Mouse (Mus musculus) neural tube, embryonic 15.5 days (tissue): ENCODE measurements around the gene Phyhipl. TPM values are rescaled to one million over a fixed set of nuclear protein-coding genes. Genes with fewer than 3 reads are reported as not detected.

Experiments used
- ATAC-seq: fragments of 200-750 bp; cut with Nextera tagmentation; 2 replicates; pipeline ENCODE4 v1.8.0; 2017; ENCODE audit warnings: mild to moderate bottlenecking, moderate TSS enrichment, moderate library complexity; ENCODE audit not compliant: low FRiP score
- H3K27ac ChIP-seq: fragments of 300-500 bp; sonication (generic); replicated peaks from 2 replicates; pipeline ENCODE4 v1.5.1; 2015; ENCODE audit warnings: mild to moderate bottlenecking, inconsistent platforms
- H3K27me3 ChIP-seq: fragments of 300-500 bp; sonication (generic); replicated peaks from 2 replicates; pipeline ENCODE4 v1.6.1; 2015; ENCODE audit warnings: inconsistent platforms
- H3K36me3 ChIP-seq: fragments of 300-500 bp; sonication (generic); 2 replicates; pipeline ENCODE4 v1.6.1; 2015; ENCODE audit warnings: inconsistent platforms
- H3K4me1 ChIP-seq: fragments of 300-500 bp; sonication (generic); 2 replicates; pipeline ENCODE4 v1.6.1; 2015; ENCODE audit warnings: inconsistent platforms
- H3K4me2 ChIP-seq: fragments of 300-500 bp; sonication (generic); 2 replicates; pipeline ENCODE4 v1.6.1; 2015; ENCODE audit warnings: inconsistent platforms, mild to moderate bottlenecking, moderate library complexity
- H3K4me3 ChIP-seq: fragments of 300-500 bp; sonication (generic); replicated peaks from 2 replicates; pipeline ENCODE4 v1.5.1; 2015; ENCODE audit warnings: mild to moderate bottlenecking, inconsistent platforms
- H3K9ac ChIP-seq: fragments of 300-500 bp; sonication (generic); replicated peaks from 2 replicates; pipeline ENCODE4 v1.6.1; 2015; ENCODE audit warnings: mild to moderate bottlenecking, inconsistent platforms
- H3K9me3 ChIP-seq: fragments of 300-500 bp; sonication (generic); replicated peaks from 2 replicates; pipeline ENCODE4 v1.6.1; 2016; ENCODE audit warnings: inconsistent platforms
- WGBS: fragments of 180-500 bp; shearing (Covaris S2); methylation state at CpG from one replicate; pipeline ENCODE4 v1.1.7; 2015; ENCODE audit warnings: mixed read lengths; 5-methylcytosine and 5-hydroxymethylcytosine counted together
- polyA plus RNA-seq: library from polyadenylated mRNA; unstranded; fragments of >200 nt; fragmentation: Nextera tagmentation; extraction: Ambion mirVana; gene quantifications from 2 replicates; pipeline ENCODE4 v1.2.1, GENCODE M21; 2015

Phyhipl gene
- polyA plus RNA-seq, 1 experiment from 2014 or later: 335 TPM

DNA sequence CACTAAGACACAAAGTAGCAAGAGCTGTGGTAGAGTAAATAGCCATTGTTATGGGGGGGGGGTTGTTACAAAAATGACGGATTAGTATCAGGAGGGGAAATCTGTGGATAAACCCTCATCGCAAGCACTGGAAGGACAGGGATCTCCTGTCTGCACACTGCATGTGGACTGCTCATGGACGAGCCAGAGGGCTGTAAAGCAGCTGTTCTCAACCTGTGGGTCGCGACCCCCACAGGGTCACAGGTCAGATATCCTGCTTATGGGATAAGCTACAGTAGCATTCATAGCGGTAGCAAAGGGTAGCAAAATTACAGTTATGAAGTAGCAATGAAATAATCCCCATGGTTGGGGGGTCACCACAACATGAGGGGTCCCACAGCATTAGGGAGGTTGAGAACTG is 39.4 kb downstream of the Phyhipl start:
- ATAC-seq: no peak
- H3K4me1 ChIP-seq: peaks cover 2% of the 10 kb centered on the region; the same call in 1 of the 2 replicates
- no peak overlapping the region for H3K4me3 ChIP-seq
- WGBS: 89% methylated on average over 6 of the region's 6 CpGs
- H3K27ac ChIP-seq: no peak overlapping the region
- H3K4me2 ChIP-seq: no peak overlapping the region
- H3K9ac ChIP-seq: no peak overlapping the region
- H3K36me3 ChIP-seq: no peaks in the 10 kb centered on the region
- H3K9me3 ChIP-seq: no peaks in the 10 kb centered on the region
- H3K27me3 ChIP-seq: no peaks in the 10 kb centered on the region

DNA sequence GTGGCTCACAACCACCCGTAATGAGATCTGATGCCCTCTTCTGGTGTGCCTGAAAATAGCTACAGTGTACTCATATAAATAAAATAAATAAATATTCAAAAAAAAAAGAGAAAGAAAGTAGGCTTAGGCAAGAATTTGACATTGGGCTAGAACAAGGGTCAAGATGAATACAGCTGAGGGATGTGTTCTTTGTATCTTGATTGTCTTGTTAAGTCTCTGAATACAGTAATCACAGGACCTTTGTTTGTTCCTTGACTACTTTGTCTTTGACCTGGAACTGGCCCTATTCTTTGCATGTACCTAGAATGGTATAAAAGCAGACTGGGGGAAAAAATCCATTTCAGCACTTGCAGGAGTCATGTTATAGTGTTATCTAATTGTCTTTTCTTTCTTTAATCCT is 44.1 kb downstream of the Phyhipl start:
- no peaks in the 10 kb centered on the region for H3K4me1 ChIP-seq
- 97% methylated on average over 1 of the region's 1 CpGs for WGBS
- no peaks in the 10 kb centered on the region for H3K27me3 ChIP-seq
- no peak overlapping the region for H3K27ac ChIP-seq
- H3K9me3 ChIP-seq: no peaks in the 10 kb centered on the region
- H3K9ac ChIP-seq: no peak overlapping the region
- no peaks in the 10 kb centered on the region for H3K36me3 ChIP-seq
- H3K4me2 ChIP-seq: no peak overlapping the region
- no peak for ATAC-seq
- no peak overlapping the region for H3K4me3 ChIP-seq

DNA sequence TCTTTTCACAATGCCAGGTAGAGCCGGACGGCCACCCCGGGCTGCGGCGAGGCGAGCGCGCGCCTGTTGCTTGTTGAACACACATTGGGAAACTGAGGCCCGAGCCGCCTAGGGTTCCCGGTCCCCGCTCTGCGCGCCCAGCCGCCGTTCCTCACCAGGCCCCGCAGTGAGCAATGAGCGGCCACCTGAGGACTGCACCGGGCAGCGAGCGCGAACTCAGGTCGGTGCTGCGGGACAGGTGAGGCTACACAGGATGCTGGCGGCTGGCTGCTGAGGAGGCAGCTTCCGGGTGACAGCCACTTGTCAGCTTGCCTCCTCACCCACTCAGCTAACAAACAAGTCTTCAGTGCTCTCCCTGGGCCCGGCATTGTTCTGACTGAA is 55.9 kb downstream of the Phyhipl start:
- Histone ChIP-seq H3K36me3 (no peaks in the 10 kb centered on the region), H3K27ac (peak overlapping the region; percentile 99), H3K9me3 (no peaks in the 10 kb centered on the region), H3K4me2 (peak overlapping the region; percentile 80), H3K9ac (peak overlapping the region; percentile 85), H3K27me3 (no peaks in the 10 kb centered on the region), H3K4me1 (peaks cover 26% of the 10 kb centered on the region), H3K4me3 (peak overlapping the region; percentile 87)
- ATAC-seq: peak; percentile 42; the same call in 1 of the 2 replicates
- 1% methylated on average over 28 of the region's 28 CpGs for WGBS

DNA sequence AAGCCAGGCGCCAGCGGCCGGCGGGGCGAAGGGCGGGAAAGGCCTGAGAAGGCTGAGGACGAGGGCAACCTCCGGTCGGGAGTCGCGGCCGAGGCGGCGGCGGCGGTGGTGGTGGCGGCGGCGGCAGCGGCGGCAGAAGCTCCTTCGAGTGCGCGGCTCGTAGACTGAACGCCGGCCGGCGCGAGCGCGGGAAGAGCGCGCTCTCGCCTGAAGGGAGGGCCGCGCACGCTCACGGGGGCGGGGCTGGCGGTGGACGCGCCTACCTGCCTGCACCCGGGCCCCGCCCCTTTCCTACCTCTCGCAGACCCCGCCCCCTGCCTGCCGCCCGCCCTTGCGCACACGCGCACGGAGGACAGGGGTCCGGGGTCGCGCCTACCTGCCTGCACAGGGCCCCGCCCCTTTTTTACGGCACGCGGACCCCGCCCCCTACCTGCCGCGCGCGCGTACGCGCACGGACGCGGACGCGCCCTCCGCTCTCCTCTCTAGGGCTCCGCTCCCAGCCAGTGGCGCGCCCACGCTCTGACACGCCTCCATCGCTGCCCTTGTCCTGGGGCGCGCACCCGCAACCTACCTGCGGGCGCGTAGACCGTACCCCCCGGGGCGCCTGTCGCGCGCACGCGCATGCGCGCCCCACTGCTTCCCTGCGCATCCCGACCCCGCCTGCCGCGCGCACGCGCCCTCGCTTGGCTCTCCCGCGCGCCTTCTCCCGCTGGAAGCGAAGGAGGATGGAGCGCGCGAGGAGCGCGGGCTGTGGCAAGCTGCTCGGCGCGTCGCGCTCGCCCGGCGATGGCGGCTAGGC is 56.4 kb downstream of the Phyhipl start:
- peak overlapping the region; percentile 87 for H3K4me3 ChIP-seq
- no peaks in the 10 kb centered on the region for H3K36me3 ChIP-seq
- H3K9ac ChIP-seq: peak overlapping the region; percentile 96
- H3K27me3 ChIP-seq: no peaks in the 10 kb centered on the region
- peak overlapping the region; percentile 80 for H3K4me2 ChIP-seq
- H3K9me3 ChIP-seq: no peaks in the 10 kb centered on the region
- ATAC-seq: peak; percentile 93
- under 1% methylated on average over 93 of the region's 124 CpGs for WGBS
- H3K27ac ChIP-seq: peak overlapping the region; percentile 99
- H3K4me1 ChIP-seq: peaks cover 26% of the 10 kb centered on the region

DNA sequence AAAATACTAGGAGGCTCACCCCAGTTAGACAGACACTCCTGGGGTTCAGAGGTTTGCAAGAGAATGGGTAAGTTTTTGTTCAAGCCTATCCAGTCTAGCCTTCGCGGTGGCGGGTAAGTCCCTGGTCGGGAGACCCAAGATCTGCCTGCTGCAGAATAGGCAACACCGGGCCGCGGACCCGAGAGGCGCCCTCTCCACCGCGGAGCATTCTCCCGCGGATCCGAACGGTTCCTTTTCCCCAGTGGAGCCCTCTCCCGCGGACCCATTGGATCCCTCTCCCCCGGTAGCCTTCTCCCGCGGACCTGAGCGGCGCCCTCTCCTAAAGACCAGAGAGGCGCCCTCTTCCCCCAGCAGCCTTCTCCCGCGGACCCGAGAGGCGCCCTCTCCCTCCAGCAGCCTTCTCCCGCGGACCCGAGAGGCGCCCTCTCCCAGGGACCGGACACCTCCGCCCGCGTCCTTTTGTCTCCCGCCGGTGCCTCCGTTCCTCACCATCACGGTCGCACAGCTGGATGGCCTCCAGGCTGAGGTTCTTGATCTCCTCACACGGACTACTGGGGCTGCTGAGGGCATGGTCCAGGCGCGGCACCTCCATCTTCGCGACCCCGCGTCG is 57.1 kb downstream of the Phyhipl start:
- peak overlapping the region; percentile 99 for H3K27ac ChIP-seq
- WGBS: under 1% methylated on average over 48 of the region's 48 CpGs
- H3K36me3 ChIP-seq: no peaks in the 10 kb centered on the region

DNA sequence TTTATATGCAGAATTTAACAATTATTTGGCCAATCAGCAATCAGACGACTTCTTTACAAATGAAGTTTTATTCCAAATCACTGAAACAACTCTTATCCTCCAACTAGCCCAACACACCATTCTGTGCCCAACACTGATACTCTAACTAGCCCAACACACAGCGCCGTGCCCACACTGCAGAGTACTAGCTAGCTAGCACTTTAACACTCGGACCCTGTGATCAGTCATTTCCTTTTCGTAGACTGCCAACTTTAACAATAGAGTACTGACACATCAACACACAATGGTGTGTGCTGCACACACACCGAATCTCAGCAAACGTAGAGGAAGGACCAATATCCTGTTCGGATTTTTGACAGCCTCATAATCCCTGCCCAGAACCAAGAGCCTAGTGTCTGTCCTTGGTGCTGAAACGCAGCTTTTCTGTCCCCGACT is 57.7 kb downstream of the Phyhipl start:
- peaks cover 30% of the 10 kb centered on the region for H3K4me1 ChIP-seq
- peak overlapping the region; percentile 99 for H3K27ac ChIP-seq
- no peaks in the 10 kb centered on the region for H3K36me3 ChIP-seq
- no peak for ATAC-seq
- peak overlapping the region; percentile 96 for H3K9ac ChIP-seq
- peak overlapping the region; percentile 87 for H3K4me3 ChIP-seq
- WGBS: 3% methylated on average over 10 of the region's 10 CpGs
- peak overlapping the region; percentile 80 for H3K4me2 ChIP-seq
- H3K27me3 ChIP-seq: no peaks in the 10 kb centered on the region
- no peaks in the 10 kb centered on the region for H3K9me3 ChIP-seq

More for the DNA sequence above, 57.1 kb downstream of the Phyhipl start:
- Histone ChIP-seq H3K4me3 (peak overlapping the region; percentile 87), H3K27me3 (no peaks in the 10 kb centered on the region), H3K4me2 (peak overlapping the region; percentile 80), H3K9ac (peak overlapping the region; percentile 96), H3K4me1 (peaks cover 30% of the 10 kb centered on the region), H3K9me3 (no peaks in the 10 kb centered on the region)
- ATAC-seq: peak; percentile 62

DNA sequence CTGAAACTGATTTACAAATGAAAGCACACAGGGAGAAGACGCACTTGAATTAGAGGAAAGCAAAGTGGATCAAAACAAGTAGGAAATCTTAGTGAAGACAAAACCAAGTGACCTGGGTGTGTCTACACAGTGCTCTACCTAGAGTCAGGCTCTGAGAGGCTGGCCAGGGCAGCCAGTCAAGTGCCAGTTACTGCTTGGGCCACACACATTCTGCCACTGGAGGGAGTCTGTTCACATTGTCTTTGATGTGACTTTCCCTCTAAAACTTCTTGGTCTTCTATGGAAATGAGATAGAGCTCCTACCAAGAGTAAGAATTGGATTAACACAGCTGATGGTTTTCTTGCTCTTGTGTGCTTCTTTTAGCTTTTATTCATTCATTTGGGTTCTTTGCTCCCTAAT is 61.8 kb downstream of the Phyhipl start:
- H3K27ac ChIP-seq: peak overlapping the region; percentile 48; the same call in 1 of the 2 replicates
- no peak overlapping the region for H3K9ac ChIP-seq
- no peak for ATAC-seq
- no peaks in the 10 kb centered on the region for H3K36me3 ChIP-seq
- H3K4me3 ChIP-seq: no peak overlapping the region
- WGBS: 28% methylated on average over 1 of the region's 1 CpGs
- peaks cover 24% of the 10 kb centered on the region for H3K4me1 ChIP-seq
- H3K4me2 ChIP-seq: peak overlapping the region; percentile 27
- no peaks in the 10 kb centered on the region for H3K9me3 ChIP-seq
- no peaks in the 10 kb centered on the region for H3K27me3 ChIP-seq

DNA sequence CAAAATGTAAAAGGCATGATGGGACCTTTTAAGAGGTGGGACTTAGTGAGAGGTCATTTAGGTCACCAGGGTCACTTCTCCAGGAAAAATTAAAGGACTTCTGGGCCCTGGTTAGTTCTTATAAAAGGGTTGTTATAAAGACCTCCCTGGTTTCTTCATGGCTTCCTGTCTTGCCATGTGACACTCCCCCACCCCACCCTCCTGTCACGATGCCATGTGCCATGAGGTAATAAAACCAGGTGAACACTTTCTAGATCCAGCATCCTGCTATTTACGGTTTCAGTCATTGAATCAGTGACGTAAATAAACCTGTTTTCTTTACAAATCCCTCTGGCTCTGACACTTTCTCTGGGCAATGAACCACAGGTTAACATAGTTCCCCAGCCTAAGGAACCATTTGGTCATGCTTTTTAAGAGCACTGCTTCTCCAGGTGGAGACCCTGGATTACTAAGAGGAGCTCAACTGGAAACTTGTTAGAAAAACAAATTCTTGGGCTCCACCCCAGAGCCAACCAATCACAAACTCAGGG is 68.8 kb downstream of the Phyhipl start:
- Histone ChIP-seq H3K4me2 (no peak overlapping the region), H3K9ac (no peak overlapping the region), H3K9me3 (no peaks in the 10 kb centered on the region), H3K4me3 (no peak overlapping the region), H3K36me3 (no peaks in the 10 kb centered on the region), H3K4me1 (peaks cover 9% of the 10 kb centered on the region; the same call in 1 of the 2 replicates), H3K27ac (no peak overlapping the region), H3K27me3 (no peaks in the 10 kb centered on the region)
- ATAC-seq: no peak
- WGBS: 57% methylated on average over 3 of the region's 3 CpGs

DNA sequence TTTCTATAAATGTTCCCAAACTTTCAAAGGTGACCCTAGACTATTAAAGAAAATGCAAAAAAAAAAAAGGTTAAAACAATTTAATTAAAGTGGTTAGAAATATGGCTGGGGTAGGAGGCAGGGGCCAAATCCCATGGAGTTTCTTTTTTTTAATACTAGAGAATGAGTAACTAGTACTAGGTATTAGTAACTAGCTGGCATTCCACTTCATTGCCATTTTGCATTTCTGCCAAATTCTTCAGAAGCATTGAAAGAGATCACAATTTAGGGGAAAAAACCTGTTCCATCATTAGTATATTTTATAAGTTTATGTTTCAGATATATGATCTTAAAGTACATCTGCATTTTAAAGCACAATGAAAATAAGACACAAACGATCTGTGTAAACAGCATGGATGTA is 71.6 kb downstream of the Phyhipl start:
- Histone ChIP-seq H3K9ac (no peak overlapping the region), H3K4me3 (no peak overlapping the region), H3K27ac (no peak overlapping the region), H3K4me2 (no peak overlapping the region), H3K4me1 (peaks cover 9% of the 10 kb centered on the region; the same call in 1 of the 2 replicates), H3K36me3 (no peaks in the 10 kb centered on the region), H3K27me3 (no peaks in the 10 kb centered on the region), H3K9me3 (no peaks in the 10 kb centered on the region)
- WGBS: 87% methylated on average over 1 of the region's 1 CpGs
- ATAC-seq: no peak

DNA sequence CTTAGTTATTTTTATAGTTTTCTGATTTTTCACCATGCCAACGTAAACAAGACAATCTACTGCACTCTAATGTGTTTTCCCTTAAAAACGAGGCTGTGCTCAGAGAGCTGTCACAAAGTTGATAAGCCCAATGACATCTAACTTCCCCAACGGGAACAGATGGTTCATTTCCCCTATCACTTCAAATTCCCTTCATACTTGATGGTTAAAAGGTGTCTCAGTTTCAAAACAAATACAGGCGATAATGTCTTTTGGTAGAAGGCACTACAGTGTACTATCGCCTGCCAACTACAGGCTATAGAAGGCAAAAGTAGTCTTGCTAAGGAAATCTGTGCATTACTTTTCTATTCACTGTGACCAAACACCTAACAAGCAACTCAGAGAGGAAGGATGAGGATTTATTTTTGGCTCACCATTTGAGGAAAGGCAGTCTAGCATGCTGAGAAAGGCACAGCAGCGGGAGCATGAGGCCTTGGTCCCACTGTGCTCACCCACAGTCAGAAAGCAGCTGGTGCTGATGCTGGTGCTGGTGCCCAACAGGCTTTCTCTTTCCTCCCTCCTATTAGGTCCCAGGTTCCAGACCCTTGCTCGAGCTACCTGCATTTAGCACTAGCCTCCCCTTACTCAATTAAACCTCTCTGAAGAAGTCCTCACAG is 74.1 kb downstream of the Phyhipl start:
- H3K27me3 ChIP-seq: no peaks in the 10 kb centered on the region
- 72% methylated on average over 7 of the region's 7 CpGs for WGBS
- no peak for ATAC-seq
- H3K4me3 ChIP-seq: no peak overlapping the region
- H3K27ac ChIP-seq: no peak overlapping the region
- H3K36me3 ChIP-seq: no peaks in the 10 kb centered on the region
- H3K4me1 ChIP-seq: 0 out of 2 replicates have a peak, but pooled peaks cover 3% of the 10 kb centered on the region
- no peaks in the 10 kb centered on the region for H3K9me3 ChIP-seq
- no peak overlapping the region for H3K4me2 ChIP-seq
- no peak overlapping the region for H3K9ac ChIP-seq

DNA sequence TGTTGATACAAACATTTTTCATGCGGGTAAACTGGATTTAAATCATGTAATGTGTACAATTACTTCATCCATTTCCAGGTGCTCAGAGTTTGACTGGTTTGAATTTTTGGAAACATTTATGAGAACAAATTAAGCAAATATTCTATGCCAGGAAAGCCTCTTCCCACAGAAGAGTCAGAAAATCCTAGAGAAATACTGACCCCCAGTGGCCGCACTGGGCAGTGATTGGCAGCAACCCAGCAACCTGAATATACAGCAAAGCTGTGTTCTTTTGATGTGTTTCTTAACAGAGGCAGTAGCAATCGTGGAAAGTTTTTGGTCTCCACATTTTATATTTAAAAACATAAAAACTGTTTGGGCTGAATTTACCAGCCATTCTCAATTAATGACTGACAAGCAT is 92.1 kb downstream of the Phyhipl start:
- WGBS: 38% methylated on average over 3 of the region's 3 CpGs
- no peak overlapping the region for H3K4me2 ChIP-seq
- no peaks in the 10 kb centered on the region for H3K4me1 ChIP-seq
- H3K9ac ChIP-seq: no peak overlapping the region
- H3K4me3 ChIP-seq: no peak overlapping the region
- H3K36me3 ChIP-seq: peaks cover 34% of the 10 kb centered on the region
- H3K9me3 ChIP-seq: no peaks in the 10 kb centered on the region
- ATAC-seq: peak; percentile 61; the same call in 1 of the 2 replicates
- no peaks in the 10 kb centered on the region for H3K27me3 ChIP-seq
- H3K27ac ChIP-seq: no peak overlapping the region
